Mouse (Mus musculus) forebrain, embryonic 12.5 days (tissue): ENCODE results near the gene Rars. TPM values are rescaled to one million over a fixed set of nuclear protein-coding genes. Genes with fewer than 3 reads are reported as not detected.
A peak's percentile ranks its signal among the peaks of the same experiment; 100 is the strongest.
"Not testable (repeated sequence)": the region's sequence is repeated elsewhere in the genome, so short reads cannot be mapped to it uniquely, and the experiment has no call there.

ENCODE experiments used
- ATAC-seq: fragments of 200-750 bp; cut with Nextera tagmentation; 2 replicates; pipeline ENCODE4 v1.8.0; 2017; ENCODE audit warnings: moderate TSS enrichment; ENCODE audit not compliant: low FRiP score
- H3K27ac ChIP-seq: fragments of 300-500 bp; sonication (generic); 2 replicates; pipeline ENCODE4 v1.5.1; 2016; ENCODE audit warnings: mild to moderate bottlenecking
- H3K27me3 ChIP-seq: fragments of 300-500 bp; sonication (generic); 2 replicates; pipeline ENCODE4 v1.6.1; 2016; ENCODE audit warnings: mild to moderate bottlenecking
- H3K36me3 ChIP-seq: fragments of 300-500 bp; sonication (generic); replicated peaks from 2 replicates; pipeline ENCODE4 v1.6.1; 2016; ENCODE audit warnings: mild to moderate bottlenecking
- H3K4me1 ChIP-seq: fragments of 300-500 bp; sonication (generic); 2 replicates; pipeline ENCODE4 v1.6.1; 2016
- H3K4me2 ChIP-seq: fragments of 300-500 bp; sonication (generic); 2 replicates; pipeline ENCODE4 v1.6.1; 2016; ENCODE audit warnings: mild to moderate bottlenecking, moderate library complexity
- H3K4me3 ChIP-seq: fragments of 300-500 bp; sonication (generic); replicated peaks from 2 replicates; pipeline ENCODE4 v1.5.1; 2016; ENCODE audit warnings: mild to moderate bottlenecking
- H3K9ac ChIP-seq: fragments of 300-500 bp; sonication (generic); 2 replicates; pipeline ENCODE4 v1.6.1; 2016; ENCODE audit warnings: mild to moderate bottlenecking
- H3K9me3 ChIP-seq: fragments of 300-500 bp; sonication (generic); 2 replicates; pipeline ENCODE4 v1.6.1; 2016
- WGBS: fragments of 180-500 bp; shearing (Covaris S2); methylation state at CpG from one replicate; pipeline ENCODE4 v1.1.7; 2016; 5-methylcytosine and 5-hydroxymethylcytosine counted together
- polyA plus RNA-seq: library from polyadenylated mRNA; unstranded; fragments of >200 nt; fragmentation: Nextera tagmentation; extraction: Ambion mirVana; gene quantifications from 2 replicates; pipeline ENCODE4 v1.2.1, GENCODE M21; 2016

The Rars gene
- polyA plus RNA-seq, 1 experiment from 2014 or later = 83.7 TPM

- H3K36me3 ChIP-seq = peaks cover 29% of the 10 kb centered on the region
- peak overlapping the region; percentile 10 for H3K4me2 ChIP-seq
- no peaks in the 10 kb centered on the region for H3K27me3 ChIP-seq
- no peaks in the 10 kb centered on the region for H3K9me3 ChIP-seq
- ATAC-seq = peak; percentile 93
- H3K27ac ChIP-seq = peak overlapping the region; percentile 94
- 0 out of 2 replicates have a peak overlapping the region, but pooled peaks have one; percentile 9 for H3K9ac ChIP-seq
- peaks cover 34% of the 10 kb centered on the region for H3K4me1 ChIP-seq
- H3K4me3 ChIP-seq = no peak overlapping the region
- WGBS = 19% methylated on average over 11 of the region's 11 CpGs
Measured at GRCm38 (mm10) chr11:35856359-35857040, 22.2 kb upstream of the Rars start.

- Histone ChIP-seq H3K9me3 (no peaks in the 10 kb centered on the region), H3K4me1 (peaks cover 34% of the 10 kb centered on the region), H3K4me3 (no peak overlapping the region), H3K4me2 (no peak overlapping the region), H3K9ac (no peak overlapping the region), H3K36me3 (peaks cover 37% of the 10 kb centered on the region), H3K27ac (peak overlapping the region; percentile 94), H3K27me3 (no peaks in the 10 kb centered on the region)
- WGBS = 56% methylated on average over 8 of the region's 9 CpGs
- no peak for ATAC-seq
Measured at GRCm38 (mm10) chr11:35855567-35855966, 21.3 kb upstream of the Rars start.

- WGBS = 79% methylated on average over 5 of the region's 5 CpGs
- peaks cover 37% of the 10 kb centered on the region for H3K36me3 ChIP-seq
Measured at GRCm38 (mm10) chr11:35854941-35855340, 20.6 kb upstream of the Rars start.

GRCm38 (mm10) chr11:35853651-35854050 is 19.3 kb upstream of the Rars start:
- H3K36me3 ChIP-seq = peaks cover 41% of the 10 kb centered on the region
- H3K27ac ChIP-seq = no peak overlapping the region
- H3K4me1 ChIP-seq = peaks cover 34% of the 10 kb centered on the region
- no peaks in the 10 kb centered on the region for H3K27me3 ChIP-seq
- ATAC-seq = no peak
- H3K9me3 ChIP-seq = no peaks in the 10 kb centered on the region
- H3K4me3 ChIP-seq = no peak overlapping the region
- H3K4me2 ChIP-seq = no peak overlapping the region
- H3K9ac ChIP-seq = no peak overlapping the region
- WGBS = 91% methylated on average over 4 of the region's 4 CpGs

More at GRCm38 (mm10) chr11:35854941-35855340, 20.6 kb upstream of the Rars start:
- Histone ChIP-seq H3K4me3 (no peak overlapping the region), H3K4me2 (no peak overlapping the region), H3K27me3 (no peaks in the 10 kb centered on the region), H3K9me3 (no peaks in the 10 kb centered on the region), H3K9ac (no peak overlapping the region), H3K4me1 (peaks cover 34% of the 10 kb centered on the region), H3K27ac (peak overlapping the region; percentile 94)
- no peak for ATAC-seq

GRCm38 (mm10) chr11:35852731-35853130 is 18.4 kb upstream of the Rars start:
- ATAC-seq = no peak
- Histone ChIP-seq H3K4me1 (peaks cover 30% of the 10 kb centered on the region), H3K4me3 (no peak overlapping the region), H3K4me2 (no peak overlapping the region), H3K9me3 (no peaks in the 10 kb centered on the region), H3K36me3 (peaks cover 43% of the 10 kb centered on the region), H3K27me3 (no peaks in the 10 kb centered on the region), H3K9ac (no peak overlapping the region), H3K27ac (no peak overlapping the region)
- 53% methylated on average over 4 of the region's 4 CpGs for WGBS

GRCm38 (mm10) chr11:35844299-35844698 is 10.0 kb upstream of the Rars start:
- ATAC-seq = no peak
- no peak overlapping the region for H3K27ac ChIP-seq
- no peak overlapping the region for H3K4me3 ChIP-seq
- H3K27me3 ChIP-seq = no peaks in the 10 kb centered on the region
- WGBS = 92% methylated on average over 9 of the region's 9 CpGs
- H3K9me3 ChIP-seq = no peaks in the 10 kb centered on the region
- H3K4me2 ChIP-seq = no peak overlapping the region
- no peak overlapping the region for H3K9ac ChIP-seq
- H3K4me1 ChIP-seq = peaks cover 4% of the 10 kb centered on the region
- peaks cover 39% of the 10 kb centered on the region for H3K36me3 ChIP-seq

DNA sequence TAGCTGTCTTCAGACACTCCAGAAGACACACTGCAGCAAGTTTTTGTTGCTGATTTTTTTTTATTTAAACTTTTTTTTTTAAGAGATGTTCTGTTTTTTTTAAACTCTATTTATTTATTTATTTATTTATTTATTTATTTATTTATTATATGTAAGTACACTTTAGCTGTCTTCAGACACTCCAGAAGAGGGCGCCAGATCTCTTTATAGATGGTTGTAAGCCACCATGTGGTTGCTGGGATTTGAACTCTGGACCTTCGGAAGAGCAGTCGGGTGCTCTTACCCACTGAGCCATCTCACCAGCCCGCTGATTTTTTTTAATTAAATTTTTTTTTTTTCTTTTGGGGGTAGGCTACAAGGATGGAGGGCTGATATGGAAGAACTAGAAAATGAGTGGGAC is 8.3 kb upstream of the Rars start:
- H3K27ac ChIP-seq, ATAC-seq, H3K27me3 ChIP-seq, H3K9ac ChIP-seq, H3K9me3 ChIP-seq, H3K4me2 ChIP-seq, H3K4me3 ChIP-seq: not testable (repeated sequence)
- WGBS = 80% methylated on average over 4 of the region's 4 CpGs
- Histone ChIP-seq H3K4me1 (peaks cover 17% of the 10 kb centered on the region), H3K36me3 (peaks cover 35% of the 10 kb centered on the region)

DNA sequence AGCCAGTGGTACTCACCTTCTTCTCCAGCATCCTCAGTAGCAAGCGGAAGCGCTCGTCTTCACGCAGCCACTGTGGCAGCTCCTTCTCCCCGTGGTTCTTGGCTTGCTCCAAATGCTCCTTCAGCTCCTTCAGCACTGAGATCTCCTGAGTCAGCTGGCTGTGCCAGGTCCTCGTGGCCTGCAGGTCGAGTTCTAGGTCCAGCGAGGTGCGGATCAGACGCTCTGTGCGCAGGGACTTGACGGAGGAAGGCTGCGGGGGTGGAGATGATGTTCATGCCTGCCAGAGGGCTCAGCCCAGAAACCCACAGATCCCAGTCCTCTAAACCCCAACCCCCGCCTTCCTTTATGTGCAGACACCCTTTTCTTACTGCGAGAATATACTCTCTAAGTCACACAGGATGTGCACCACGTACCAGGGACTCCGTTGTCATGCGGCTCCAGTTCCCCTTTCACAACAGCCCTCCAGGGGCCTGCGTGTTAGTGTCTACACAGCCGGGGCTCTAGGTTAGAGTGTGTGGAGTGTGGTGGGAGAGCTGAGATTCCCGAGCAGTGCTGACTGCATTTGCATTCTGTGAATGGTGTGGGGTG is 7.5 kb upstream of the Rars start:
- H3K27ac ChIP-seq = no peak overlapping the region
- H3K4me2 ChIP-seq = no peak overlapping the region
- no peak overlapping the region for H3K9ac ChIP-seq
- ATAC-seq = no peak
- H3K9me3 ChIP-seq = no peaks in the 10 kb centered on the region
- H3K4me1 ChIP-seq = peaks cover 17% of the 10 kb centered on the region
- peaks cover 35% of the 10 kb centered on the region for H3K36me3 ChIP-seq
- H3K4me3 ChIP-seq = no peak overlapping the region
- no peaks in the 10 kb centered on the region for H3K27me3 ChIP-seq
- 83% methylated on average over 21 of the region's 21 CpGs for WGBS

DNA sequence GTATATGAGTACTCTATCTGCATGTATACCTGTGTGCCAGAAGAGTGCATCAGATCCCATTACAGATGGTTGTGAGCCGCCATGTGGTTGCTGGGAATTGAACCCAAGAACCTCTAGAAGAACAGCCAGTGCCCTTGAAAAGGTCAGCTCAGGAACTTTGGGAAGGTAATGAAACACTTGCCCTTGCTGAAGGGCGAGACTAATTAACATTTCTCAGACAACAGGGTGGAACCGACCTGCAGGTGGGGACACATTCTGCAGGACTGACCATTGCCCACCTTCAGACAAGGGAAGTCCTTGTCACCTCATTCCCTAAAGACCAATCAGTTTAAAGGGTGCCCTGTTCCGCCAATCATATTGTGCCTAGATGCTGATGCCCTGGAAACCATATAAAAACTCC is 6.5 kb upstream of the Rars start:
- ATAC-seq, H3K27ac ChIP-seq, H3K27me3 ChIP-seq, H3K9ac ChIP-seq, H3K4me3 ChIP-seq, H3K9me3 ChIP-seq, H3K4me2 ChIP-seq: not testable (repeated sequence)
- peaks cover 17% of the 10 kb centered on the region for H3K4me1 ChIP-seq
- WGBS = 89% methylated on average over 4 of the region's 4 CpGs
- peaks cover 29% of the 10 kb centered on the region for H3K36me3 ChIP-seq

- H3K4me1 ChIP-seq = peaks cover 17% of the 10 kb centered on the region
- H3K27ac ChIP-seq = no peak overlapping the region
- WGBS = 82% methylated on average over 7 of the region's 7 CpGs
- H3K4me3 ChIP-seq = no peak overlapping the region
- no peak for ATAC-seq
- no peak overlapping the region for H3K9ac ChIP-seq
- H3K36me3 ChIP-seq = peaks cover 29% of the 10 kb centered on the region
- H3K9me3 ChIP-seq = no peaks in the 10 kb centered on the region
- no peak overlapping the region for H3K4me2 ChIP-seq
- H3K27me3 ChIP-seq = no peaks in the 10 kb centered on the region
Measured at GRCm38 (mm10) chr11:35840282-35840681, 6.0 kb upstream of the Rars start.

DNA sequence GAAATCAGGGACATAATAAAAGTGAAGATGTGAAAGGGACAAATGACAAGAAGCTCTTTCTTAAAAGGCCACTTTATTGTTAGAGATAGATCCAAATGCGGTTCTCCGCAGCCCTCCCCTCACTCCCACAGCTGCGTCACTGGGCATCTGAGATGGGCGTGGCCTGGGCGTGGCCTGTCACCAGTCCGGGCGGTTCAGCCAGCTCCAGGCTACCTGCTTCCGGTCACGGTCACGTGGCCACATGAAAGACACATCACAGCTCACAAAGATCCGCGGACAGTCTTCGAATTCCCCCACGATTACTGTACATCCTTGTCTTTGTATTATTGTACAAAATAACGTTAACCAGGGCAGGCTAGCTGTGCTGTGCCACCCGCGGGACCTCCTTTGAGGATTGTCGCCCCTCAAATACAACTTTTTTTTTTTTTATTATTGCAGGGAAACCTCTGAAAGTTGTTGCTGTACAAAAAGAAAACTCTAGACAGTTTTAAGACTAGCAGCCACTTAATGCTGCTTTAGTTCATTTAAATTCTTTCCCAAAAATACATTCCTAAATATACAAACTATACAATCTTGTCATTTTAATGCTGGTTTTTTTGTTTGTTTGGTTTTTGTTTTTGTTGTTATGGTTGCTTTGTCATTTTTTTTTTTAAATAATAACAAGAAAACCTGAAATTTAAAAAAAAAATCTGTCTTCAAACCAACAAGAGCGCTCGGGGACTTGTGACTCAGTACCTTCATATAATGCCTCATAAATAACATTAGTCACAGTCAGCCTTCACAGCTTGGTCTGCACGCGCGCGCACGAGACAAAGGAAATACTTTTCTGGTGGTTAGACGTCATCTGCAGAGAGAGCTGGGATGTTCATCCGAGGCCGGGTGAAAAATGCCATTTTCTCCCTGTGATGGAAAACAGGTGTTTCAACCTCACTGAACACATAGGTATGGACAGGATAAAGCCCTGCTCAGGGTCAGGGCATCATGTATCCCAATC is 4.3 kb upstream of the Rars start:
- H3K4me3 ChIP-seq = peak overlapping the region; percentile 33
- H3K9me3 ChIP-seq = no peaks in the 10 kb centered on the region
- no peaks in the 10 kb centered on the region for H3K27me3 ChIP-seq
- peak; percentile 91 for ATAC-seq
- H3K4me2 ChIP-seq = peak overlapping the region; percentile 53
- H3K27ac ChIP-seq = peak overlapping the region; percentile 66; the same call in 1 of the 2 replicates
- H3K4me1 ChIP-seq = peaks cover 16% of the 10 kb centered on the region
- peaks cover 31% of the 10 kb centered on the region for H3K36me3 ChIP-seq
- 0 out of 2 replicates have a peak overlapping the region, but pooled peaks have one; percentile 33 for H3K9ac ChIP-seq
- 32% methylated on average over 28 of the region's 28 CpGs for WGBS
